Mouse (Mus musculus): ENCODE results near the gene 1700034J05Rik.

- TF ChIP-seq CTCF (conservative IDR thresholded peaks at IDR 0.05; ENCODE audit: insufficient read depth, insufficient read length, low read depth, low read length) = no peak
- TF ChIP-seq POLR2A (IDR thresholded peaks at IDR 0.05; ENCODE audit: low read depth, low read length) = no peak
Observed at GRCm38 (mm10) chr6:146950454-146950832, 3.8 kb downstream of the 1700034J05Rik start.
